Mouse (Mus musculus): ENCODE measurements around the gene Tmx4. TPM values are rescaled to one million over a fixed set of nuclear protein-coding genes. Genes with fewer than 3 reads are reported as not detected.

The Tmx4 gene
- polyA plus RNA-seq (2016; fragmentation: Nextera tagmentation; extraction: Ambion mirVana) = 15.0 and 24.3 TPM in 2 replicates

DNA sequence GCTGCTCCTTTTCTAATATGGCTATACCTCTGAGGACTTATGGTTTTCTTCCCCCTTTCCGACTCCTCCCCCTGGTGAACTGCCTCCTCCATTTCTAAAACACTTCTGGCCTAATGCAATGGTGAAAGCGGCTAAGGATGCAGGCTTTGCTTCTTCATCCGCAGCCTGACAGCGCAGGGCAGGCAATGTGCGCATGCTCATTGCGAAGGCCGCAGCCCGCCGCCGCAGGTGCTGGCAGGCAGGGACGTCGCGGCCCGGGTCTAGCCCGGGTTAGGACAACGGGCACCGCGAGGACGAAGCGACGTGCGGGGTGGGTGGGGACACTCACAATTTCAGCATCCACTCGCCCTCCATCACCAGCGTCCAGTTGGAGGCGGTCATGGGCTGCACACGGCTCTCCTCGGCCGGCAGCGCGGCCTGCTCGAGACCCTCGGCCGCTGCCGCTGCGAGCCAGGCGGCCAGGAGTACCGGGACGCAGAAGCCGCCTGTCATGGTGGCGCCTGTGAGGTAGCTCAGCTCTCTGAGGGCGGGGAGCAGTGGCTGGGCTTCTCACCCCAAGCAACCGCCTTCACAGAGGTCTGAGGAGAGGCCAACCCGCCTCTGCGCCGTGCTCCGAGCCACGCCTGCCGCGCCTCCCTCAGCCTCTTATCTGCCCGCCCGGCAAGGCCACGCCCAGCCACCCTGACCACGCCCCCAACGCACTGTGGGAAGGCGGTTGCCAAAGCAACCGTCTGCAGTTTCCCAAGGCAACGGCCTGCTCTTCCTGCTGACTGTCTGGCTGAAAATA, at the start of gene Tmx4:
Gene Tmx4 (minus strand): TSS at position 632 of the 787 bp plus-strand sequence.
- Histone ChIP-seq H3K27ac (peak within 1 kb of the TSS; percentile 98), H3K4me1 (peaks cover 23% of the 10 kb centered on the region), H3K4me3 (peak within 1 kb of the TSS; percentile 82), H3K27me3 (ENCODE audit: low read depth, poor library complexity, severe bottlenecking) (no peaks in the 10 kb centered on the region), H3K9me3 (replicated peaks) (no peaks in the 10 kb centered on the region), H3K36me3 (0 out of 2 replicates have a peak, but pooled peaks cover 2% of the 10 kb centered on the region)
- DNase-seq (ENCODE audit: low spot score) = peak; percentile 98
- under 1% methylated on average over 57 of the region's 57 CpGs for WGBS

DNA sequence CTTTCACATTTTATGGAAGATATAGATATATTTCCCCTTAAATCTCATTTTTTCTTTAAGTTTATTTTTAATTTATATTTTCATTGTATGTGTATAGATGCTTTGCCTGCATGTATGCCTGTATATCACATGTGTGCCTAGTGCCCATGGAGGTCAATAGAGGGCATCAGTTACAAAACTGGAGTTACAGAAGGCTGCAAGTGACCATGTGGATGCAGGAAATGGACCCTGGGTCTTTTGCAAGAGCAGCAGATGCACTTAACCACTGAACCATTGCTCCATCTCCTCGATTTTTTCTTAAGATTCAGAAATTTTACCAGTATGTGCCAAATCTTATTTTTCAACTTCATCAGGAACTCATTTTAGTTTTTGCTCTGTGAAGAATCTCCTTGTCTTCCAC, 48.2 kb upstream of the Tmx4 start:
- Histone ChIP-seq H3K4me1 (no peaks in the 10 kb centered on the region), H3K36me3 (no peaks in the 10 kb centered on the region), H3K27ac (no peak overlapping the region), H3K9me3 (replicated peaks) (no peaks in the 10 kb centered on the region), H3K27me3 (ENCODE audit: low read depth, poor library complexity, severe bottlenecking) (no peaks in the 10 kb centered on the region), H3K4me3 (no peak overlapping the region)
- no peak for DNase-seq (ENCODE audit: low spot score)
- 78% methylated on average over 1 of the region's 1 CpGs for WGBS

DNA sequence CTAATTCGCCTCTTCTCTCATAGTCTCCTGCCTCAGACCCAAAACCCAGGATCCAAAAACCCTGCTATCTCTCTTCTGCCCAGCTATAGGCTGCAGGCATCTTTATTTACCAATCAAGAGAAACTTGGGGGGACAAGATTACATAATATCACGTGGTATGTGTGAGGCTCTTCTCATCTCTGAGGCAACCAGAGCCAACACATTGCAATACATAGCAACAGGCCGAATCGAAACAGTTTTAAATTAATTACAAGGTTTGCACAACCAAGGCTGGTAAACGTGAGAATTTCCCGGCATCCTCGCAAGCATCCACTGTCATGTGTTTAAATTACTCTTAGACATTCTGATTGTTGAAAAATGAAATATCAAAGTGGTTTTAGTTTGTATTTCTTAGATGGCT, 47.1 kb upstream of the Tmx4 start:
- 88% methylated on average over 7 of the region's 7 CpGs for WGBS
- H3K27ac ChIP-seq = no peak overlapping the region
- DNase-seq (ENCODE audit: low spot score) = no peak
- no peak overlapping the region for H3K4me3 ChIP-seq
- no peaks in the 10 kb centered on the region for H3K9me3 ChIP-seq (replicated peaks)
- H3K4me1 ChIP-seq = no peaks in the 10 kb centered on the region
- H3K36me3 ChIP-seq = no peaks in the 10 kb centered on the region
- no peaks in the 10 kb centered on the region for H3K27me3 ChIP-seq (ENCODE audit: low read depth, poor library complexity, severe bottlenecking)

DNA sequence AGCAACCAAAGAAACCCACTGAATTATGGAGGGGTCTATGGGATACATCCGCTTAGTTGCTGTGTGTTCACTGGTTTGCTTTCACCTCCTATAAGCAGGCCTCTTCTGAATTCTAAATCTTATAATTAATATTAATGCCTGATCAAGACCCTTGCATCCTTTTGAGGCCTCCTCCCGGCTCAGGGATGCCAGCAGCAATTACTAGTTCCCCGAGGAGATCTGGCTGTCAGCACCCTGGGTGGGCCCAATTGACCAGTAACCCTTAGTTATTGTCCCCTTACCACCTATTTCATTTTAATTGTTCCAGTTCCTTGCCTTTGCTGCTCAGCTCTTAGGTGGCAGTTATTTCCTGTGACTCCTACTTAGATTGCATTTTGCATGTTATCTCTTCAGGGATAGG, 38.4 kb upstream of the Tmx4 start:
- Histone ChIP-seq H3K27me3 (ENCODE audit: low read depth, poor library complexity, severe bottlenecking) (no peaks in the 10 kb centered on the region), H3K4me1 (no peaks in the 10 kb centered on the region), H3K36me3 (no peaks in the 10 kb centered on the region), H3K27ac (no peak overlapping the region), H3K9me3 (replicated peaks) (no peaks in the 10 kb centered on the region), H3K4me3 (no peak overlapping the region)
- no peak for DNase-seq (ENCODE audit: low spot score)
- WGBS = 57% methylated on average over 3 of the region's 3 CpGs

DNA sequence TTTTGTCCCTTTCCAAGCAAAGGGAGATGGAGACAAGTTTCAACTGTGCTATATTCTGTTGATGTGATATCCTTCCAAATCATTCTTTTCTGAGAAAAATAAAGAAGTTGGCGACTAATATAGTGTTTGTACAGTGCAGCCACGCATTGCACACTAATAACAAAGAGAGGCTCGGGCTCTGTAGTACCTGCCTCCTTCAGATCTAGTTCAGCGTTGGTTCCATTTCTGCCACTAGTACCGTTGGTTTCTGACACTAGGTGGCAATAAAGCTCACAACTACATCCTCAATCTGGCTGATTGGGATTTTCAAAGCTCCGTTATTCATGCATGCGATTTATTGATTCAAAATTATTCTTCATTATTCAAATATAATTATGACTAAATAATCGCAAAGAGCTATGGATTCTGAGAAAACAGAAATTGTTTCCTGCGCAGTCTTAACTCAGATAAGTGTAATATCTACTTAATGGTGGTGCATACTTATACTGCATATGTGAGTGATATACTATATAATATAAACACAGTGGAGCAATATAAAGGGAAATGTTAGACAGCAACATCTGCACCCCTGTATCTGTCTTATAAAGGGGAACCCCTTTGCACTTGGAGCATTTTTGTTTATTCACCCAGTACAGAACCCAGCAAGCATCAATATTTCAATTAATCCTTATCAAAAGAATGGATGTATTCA, 37.5 kb upstream of the Tmx4 start:
- H3K4me3 ChIP-seq = no peak overlapping the region
- no peaks in the 10 kb centered on the region for H3K9me3 ChIP-seq (replicated peaks)
- no peak for DNase-seq (ENCODE audit: low spot score)
- no peak overlapping the region for H3K27ac ChIP-seq
- 45% methylated on average over 9 of the region's 9 CpGs for WGBS
- H3K36me3 ChIP-seq = no peaks in the 10 kb centered on the region
- H3K27me3 ChIP-seq (ENCODE audit: low read depth, poor library complexity, severe bottlenecking) = no peaks in the 10 kb centered on the region
- H3K4me1 ChIP-seq = no peaks in the 10 kb centered on the region

DNA sequence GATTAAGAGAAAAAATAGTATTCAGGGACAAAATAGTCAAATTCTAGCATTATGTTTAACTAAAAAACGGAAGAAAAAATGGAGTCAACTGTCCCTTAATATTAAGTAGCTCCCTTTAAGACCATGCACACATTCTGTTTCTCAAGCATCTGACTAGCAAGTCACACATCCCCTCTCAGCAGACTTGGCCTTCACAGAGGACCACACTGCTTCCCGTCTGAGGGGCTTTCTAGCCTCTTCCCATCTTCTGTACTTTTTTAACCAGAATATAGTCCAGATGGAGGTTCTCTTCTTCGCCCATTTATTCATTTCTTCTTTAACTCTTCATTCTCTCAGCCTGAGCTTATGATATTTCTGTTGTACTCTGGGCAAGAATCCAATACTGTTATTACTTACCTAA, 35.6 kb upstream of the Tmx4 start:
- Histone ChIP-seq H3K27me3 (ENCODE audit: low read depth, poor library complexity, severe bottlenecking) (no peaks in the 10 kb centered on the region), H3K36me3 (no peaks in the 10 kb centered on the region), H3K4me3 (no peak overlapping the region), H3K9me3 (replicated peaks) (no peaks in the 10 kb centered on the region), H3K4me1 (no peaks in the 10 kb centered on the region), H3K27ac (no peak overlapping the region)
- no peak for DNase-seq (ENCODE audit: low spot score)
- 77% methylated on average over 3 of the region's 3 CpGs for WGBS

DNA sequence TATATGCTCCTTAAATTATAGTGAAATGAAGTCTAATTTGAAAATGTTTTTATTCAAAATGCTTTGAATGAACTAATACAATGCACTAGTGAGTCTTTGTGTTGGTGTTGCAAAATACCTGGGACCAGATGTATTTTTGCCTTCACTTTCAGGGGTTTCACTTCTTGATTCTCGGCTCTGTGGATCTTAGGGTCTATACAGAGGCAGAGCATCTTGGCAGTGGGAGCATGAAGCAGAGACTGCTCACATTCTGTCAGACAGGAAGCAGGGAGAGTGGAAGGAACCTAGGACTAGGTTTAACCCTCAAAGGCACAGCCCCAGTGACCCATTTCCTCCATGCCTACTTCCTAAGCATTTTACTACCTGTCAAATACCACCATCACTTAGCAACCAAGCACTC, 31.5 kb upstream of the Tmx4 start:
- Histone ChIP-seq H3K4me1 (no peaks in the 10 kb centered on the region), H3K27ac (no peak overlapping the region), H3K27me3 (ENCODE audit: low read depth, poor library complexity, severe bottlenecking) (no peaks in the 10 kb centered on the region), H3K36me3 (no peaks in the 10 kb centered on the region), H3K4me3 (no peak overlapping the region), H3K9me3 (replicated peaks) (no peaks in the 10 kb centered on the region)
- 85% methylated on average over 1 of the region's 1 CpGs for WGBS
- no peak for DNase-seq (ENCODE audit: low spot score)

DNA sequence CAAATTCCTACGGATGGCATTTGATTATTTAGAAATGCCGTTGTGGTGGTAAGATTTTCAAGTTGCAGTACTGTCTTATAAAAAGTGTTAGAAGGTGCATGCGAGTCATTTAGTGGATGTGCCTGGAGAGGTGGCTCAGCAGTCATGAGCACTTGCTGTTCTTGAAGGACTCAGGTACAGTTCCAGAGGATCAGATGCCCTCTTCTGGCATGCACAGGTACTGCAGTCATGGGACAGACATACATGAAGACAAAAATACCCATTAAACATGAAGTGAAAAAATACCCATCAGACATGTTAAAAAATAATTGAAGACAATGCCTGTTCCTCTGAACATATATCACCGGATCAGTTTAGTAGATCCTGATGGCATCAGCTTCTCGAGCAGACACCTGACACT, 29.7 kb upstream of the Tmx4 start:
- DNase-seq (ENCODE audit: low spot score) = peak; percentile 37
- Histone ChIP-seq H3K4me1 (no peaks in the 10 kb centered on the region), H3K9me3 (replicated peaks) (no peaks in the 10 kb centered on the region), H3K27me3 (ENCODE audit: low read depth, poor library complexity, severe bottlenecking) (no peaks in the 10 kb centered on the region), H3K27ac (no peak overlapping the region), H3K4me3 (no peak overlapping the region), H3K36me3 (no peaks in the 10 kb centered on the region)
- WGBS = 78% methylated on average over 5 of the region's 5 CpGs

DNA sequence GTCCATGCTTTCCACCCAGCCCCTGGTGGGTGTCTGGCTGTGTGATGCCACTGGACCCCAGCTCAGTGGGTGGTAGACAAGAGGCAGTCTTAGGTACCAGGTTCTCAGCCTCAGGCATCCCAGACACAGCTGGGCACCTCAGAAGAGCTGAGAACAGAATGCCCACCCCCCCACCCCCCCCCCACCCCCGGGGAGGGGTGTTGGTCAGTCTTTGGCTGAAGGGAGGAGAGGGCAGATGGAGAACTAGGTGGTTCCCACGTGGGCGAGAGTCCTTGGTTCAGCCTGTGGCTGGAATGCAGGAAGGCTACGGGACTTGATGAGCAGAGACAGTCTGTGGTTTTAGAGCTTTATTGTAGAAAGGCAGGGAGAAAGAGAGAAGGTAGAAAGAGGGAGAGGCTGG, 12.5 kb upstream of the Tmx4 start:
- no peak for DNase-seq (ENCODE audit: low spot score)
- no peak overlapping the region for H3K27ac ChIP-seq
- 18% methylated on average over 4 of the region's 4 CpGs for WGBS

DNA sequence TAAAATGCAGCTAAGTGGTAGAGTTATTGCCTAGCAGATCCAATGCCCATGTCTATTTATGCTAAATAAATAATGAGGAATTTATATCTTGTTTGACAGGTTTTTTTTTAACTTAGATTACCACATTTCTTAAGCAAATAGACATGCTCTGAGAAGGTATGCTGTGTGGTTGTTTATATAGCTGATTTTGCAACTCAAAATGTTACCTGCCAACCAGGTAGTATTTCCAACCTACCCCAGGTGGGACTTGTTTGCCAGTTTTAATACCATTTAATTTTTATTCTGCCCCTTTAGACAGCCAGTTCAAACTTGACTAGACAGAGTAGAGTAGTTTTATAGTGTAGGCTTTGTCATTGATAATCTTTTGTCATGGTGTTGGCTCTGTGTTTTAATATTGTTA, 10.7 kb upstream of the Tmx4 start:
- H3K4me3 ChIP-seq = no peak overlapping the region
- peaks cover 6% of the 10 kb centered on the region for H3K4me1 ChIP-seq
- no peaks in the 10 kb centered on the region for H3K9me3 ChIP-seq (replicated peaks)
- H3K27ac ChIP-seq = no peak overlapping the region
- no peak for DNase-seq (ENCODE audit: low spot score)
- no peaks in the 10 kb centered on the region for H3K36me3 ChIP-seq
- no peaks in the 10 kb centered on the region for H3K27me3 ChIP-seq (ENCODE audit: low read depth, poor library complexity, severe bottlenecking)

More for the DNA sequence above, 12.5 kb upstream of the Tmx4 start:
- H3K9me3 ChIP-seq (replicated peaks) = no peaks in the 10 kb centered on the region
- peaks cover 6% of the 10 kb centered on the region for H3K4me1 ChIP-seq
- no peaks in the 10 kb centered on the region for H3K36me3 ChIP-seq
- no peak overlapping the region for H3K4me3 ChIP-seq
- H3K27me3 ChIP-seq (ENCODE audit: low read depth, poor library complexity, severe bottlenecking) = no peaks in the 10 kb centered on the region

DNA sequence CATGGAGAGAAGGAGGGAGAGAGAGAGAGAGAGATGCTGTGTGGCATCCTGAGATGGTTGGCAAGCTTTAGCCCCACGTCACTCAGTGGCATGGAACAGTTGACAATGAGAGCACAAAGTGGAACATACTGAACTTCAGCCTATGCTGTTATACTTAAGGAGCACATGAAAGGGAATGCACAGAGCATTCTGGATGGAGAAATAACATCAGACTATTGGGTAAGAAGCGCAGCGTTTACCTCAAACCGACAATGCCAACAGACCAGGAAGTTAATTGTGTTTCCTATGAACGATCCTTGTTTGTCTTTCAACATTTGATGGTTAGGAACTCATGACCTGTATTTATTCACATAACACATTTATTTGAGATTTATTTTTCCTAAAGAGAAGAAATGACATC, 8.8 kb upstream of the Tmx4 start:
- WGBS = 87% methylated on average over 5 of the region's 5 CpGs
- Histone ChIP-seq H3K9me3 (replicated peaks) (no peaks in the 10 kb centered on the region), H3K27me3 (ENCODE audit: low read depth, poor library complexity, severe bottlenecking) (no peaks in the 10 kb centered on the region), H3K4me3 (no peak overlapping the region), H3K36me3 (no peaks in the 10 kb centered on the region), H3K27ac (no peak overlapping the region), H3K4me1 (peaks cover 6% of the 10 kb centered on the region)
- DNase-seq (ENCODE audit: low spot score) = no peak

DNA sequence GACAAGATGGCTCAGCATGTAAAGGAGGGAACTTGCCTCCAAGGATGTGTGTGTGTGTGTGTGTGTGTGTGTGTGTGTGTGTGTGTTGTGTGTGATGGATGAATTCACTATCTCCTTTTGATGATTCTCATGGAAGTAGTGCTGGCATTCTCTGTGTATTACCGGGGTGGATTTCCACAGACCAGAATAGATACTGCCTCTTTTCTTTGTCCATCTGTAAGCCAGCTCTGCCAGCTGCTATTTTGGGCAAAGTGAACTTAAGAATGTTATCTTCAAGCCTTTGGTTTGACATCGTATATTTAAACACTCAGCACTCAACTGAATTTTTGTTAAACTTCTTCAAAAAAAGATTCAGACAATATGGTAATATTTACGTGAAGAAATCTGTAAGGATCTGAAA, 5.1 kb upstream of the Tmx4 start:
- H3K36me3 ChIP-seq = no peaks in the 10 kb centered on the region
- DNase-seq (ENCODE audit: low spot score) = no peak
- WGBS = 87% methylated on average over 3 of the region's 3 CpGs
- no peaks in the 10 kb centered on the region for H3K9me3 ChIP-seq (replicated peaks)
- peaks cover 15% of the 10 kb centered on the region for H3K4me1 ChIP-seq
- H3K27ac ChIP-seq = no peak overlapping the region
- H3K27me3 ChIP-seq (ENCODE audit: low read depth, poor library complexity, severe bottlenecking) = no peaks in the 10 kb centered on the region
- H3K4me3 ChIP-seq = no peak overlapping the region

DNA sequence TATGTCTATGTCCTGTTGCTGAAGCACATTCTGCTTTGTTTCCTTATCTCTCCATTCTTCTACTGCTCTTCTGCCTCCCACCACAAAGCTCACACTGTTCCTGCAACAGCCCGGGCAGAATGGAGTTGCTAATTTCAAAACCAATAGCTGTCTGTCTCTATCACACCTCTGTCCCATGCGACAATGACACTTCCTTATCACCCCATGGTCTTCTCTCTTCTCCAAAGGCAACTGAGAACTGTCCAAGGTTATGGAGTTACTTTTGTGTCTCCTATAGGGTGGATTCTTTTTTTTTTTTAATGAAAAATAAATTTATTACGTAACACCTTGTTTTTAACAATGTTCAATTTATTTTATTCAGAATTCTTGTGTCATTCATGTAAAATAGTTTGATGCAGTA, 1.8 kb upstream of the Tmx4 start:
- Histone ChIP-seq H3K36me3 (no peaks in the 10 kb centered on the region), H3K9me3 (replicated peaks) (no peaks in the 10 kb centered on the region), H3K4me1 (peaks cover 23% of the 10 kb centered on the region), H3K27ac (no peak overlapping the region), H3K27me3 (ENCODE audit: low read depth, poor library complexity, severe bottlenecking) (no peaks in the 10 kb centered on the region), H3K4me3 (no peak overlapping the region)
- 66% methylated on average over 3 of the region's 3 CpGs for WGBS
- DNase-seq (ENCODE audit: low spot score) = no peak
